Mouse (Mus musculus) heart, adult 2 months (tissue): ENCODE measurements around the gene Creld1.

Experiments
- CTCF ChIP-seq: fragments of 200-600 bp; IDR thresholded peaks from 2 replicates; pipeline ENCODE4 v1.8.1; 2022; ENCODE audit warnings: antibody characterized with exemption, mild to moderate bottlenecking, moderate library complexity
- POLR2A ChIP-seq: fragments of 200-500 bp; IDR thresholded peaks from 2 replicates; pipeline ENCODE4 v1.6.1; 2011; ENCODE audit warnings: mild to moderate bottlenecking, low read depth, low read length, control low read depth; ENCODE audit not compliant: insufficient read depth

DNA sequence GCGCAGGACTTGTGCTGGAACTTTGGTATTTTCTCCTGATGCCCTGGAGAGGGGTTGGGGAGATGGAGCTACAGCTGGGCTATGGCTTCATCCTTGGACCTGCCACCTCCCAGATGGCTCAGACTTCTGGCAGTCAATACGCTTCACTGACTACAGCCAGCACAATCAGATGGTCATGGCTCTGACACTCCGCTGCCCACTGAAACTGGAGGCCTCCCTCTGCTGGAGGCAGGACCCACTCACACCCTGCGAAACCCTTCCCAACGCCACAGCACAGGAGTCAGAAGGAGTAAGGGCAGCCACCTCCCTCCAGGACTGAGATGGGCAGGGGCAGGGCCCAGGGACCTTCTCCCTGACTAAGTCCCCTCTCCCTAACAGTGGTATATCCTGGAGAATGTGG is 17.5 kb upstream of the Creld1 start:
- TF ChIP-seq CTCF (peak; percentile 7; the same call in 1 of the 2 replicates), POLR2A (no peak)
